Mouse (Mus musculus) cerebellum, adult 9-10 months (tissue): ENCODE measurements around the gene Ier5.

ENCODE experiments used
- DNase-seq: peaks from one replicate; pipeline ENCODE4 v3.0.0; 2022

Gene Ier5

DNA sequence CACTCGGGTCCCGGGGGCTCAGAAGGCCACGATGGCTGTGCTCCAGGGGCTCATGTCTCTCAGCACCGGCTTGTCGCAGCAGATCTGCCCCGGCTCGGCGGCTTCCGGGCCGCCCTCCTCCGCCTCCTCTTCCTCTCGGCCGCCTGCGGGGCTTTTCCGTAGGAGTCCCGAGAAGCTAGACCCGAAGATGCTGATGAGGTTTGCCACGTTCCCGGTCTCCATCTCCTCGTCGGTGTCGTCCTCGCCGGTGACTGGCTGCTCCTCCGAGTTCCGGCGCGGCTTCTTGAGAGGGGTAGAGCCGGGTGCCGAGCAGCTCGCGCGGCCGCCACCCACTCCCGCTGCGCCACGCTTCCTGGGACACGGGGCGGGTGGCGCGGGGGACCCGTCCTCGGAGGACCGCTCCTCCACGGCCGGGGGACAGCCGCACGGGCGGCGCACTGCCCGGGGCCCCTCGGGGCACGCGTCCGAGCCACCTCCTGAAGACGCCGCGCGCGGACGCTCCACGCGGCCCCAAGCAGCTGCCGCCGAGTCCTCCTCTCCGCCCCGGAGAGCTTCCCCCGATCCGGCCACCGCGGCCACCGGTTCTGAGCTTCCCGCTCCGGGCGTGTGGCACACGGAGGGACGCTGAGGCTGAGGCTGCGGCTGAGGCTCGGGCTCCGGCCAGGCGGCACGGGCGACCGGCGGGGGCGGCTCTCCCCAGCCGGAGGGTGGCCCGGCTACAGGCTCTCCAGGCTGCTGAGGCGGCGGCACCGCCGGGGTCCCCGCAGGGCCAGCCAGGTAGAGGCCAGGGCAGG lies 753 bp downstream of the Ier5 start:
- DNase-seq: no peak

DNA sequence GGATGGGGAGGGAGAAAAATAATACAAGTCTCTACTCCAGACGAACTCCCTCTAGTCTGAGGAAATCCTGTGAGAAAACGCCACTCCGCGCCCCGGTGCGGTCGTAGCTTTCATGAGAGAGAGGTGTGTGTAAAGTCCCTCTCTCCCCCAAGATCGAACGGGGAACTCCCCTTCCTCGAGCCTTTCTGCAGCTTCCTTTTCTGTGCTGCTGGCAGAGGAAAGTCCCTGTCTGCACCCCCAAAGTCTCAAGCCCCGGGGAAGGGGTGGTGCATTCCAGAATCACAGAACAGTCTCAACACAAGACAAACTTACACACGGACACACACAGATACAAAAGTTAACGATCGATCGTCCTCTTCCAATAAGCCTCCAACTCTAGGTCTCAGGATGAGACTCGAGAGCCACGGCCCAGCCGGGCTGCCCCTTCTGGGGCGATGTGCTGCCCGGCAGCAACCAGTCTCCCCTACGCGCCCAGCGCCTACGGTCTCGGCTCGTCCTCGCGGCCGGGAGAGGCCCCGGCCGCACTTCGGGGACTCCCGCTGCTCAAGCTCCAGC lies 1.4 kb downstream of the Ier5 start:
- no peak for DNase-seq

- no peak for DNase-seq
These were observed 2.1 kb downstream of the Ier5 start for GRCm38 (mm10) chr1:155097354-155097753.

DNA sequence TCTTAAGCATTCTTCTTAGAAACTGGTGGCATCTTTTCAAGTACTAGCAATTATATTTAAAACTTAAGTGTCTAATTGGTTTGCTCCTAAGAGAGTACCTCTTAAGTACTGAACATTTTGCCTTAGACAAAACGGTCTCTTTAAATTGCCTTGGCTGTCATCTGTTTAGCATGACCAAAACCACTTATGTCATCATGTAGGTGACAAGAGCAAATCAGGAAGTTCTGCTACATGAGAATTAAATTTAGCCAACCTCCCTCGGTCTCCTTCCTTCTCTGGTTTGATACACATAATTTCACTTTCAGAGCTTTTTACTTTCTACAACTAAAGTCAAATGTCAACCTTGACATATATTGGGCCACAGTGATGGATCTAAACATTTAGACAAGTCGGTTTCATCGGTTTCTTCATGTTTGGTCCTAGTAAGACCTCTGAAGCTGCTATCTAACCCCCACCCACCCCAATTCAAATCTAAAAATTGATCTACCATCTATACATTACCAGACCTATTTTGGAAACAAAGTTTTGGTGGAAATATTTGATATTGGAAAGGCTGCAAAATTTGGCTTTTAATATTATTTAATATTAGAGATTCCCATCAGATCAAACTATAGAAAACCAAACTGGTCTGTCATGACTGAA lies 2.7 kb downstream of the Ier5 start:
- DNase-seq: no peak

DNA sequence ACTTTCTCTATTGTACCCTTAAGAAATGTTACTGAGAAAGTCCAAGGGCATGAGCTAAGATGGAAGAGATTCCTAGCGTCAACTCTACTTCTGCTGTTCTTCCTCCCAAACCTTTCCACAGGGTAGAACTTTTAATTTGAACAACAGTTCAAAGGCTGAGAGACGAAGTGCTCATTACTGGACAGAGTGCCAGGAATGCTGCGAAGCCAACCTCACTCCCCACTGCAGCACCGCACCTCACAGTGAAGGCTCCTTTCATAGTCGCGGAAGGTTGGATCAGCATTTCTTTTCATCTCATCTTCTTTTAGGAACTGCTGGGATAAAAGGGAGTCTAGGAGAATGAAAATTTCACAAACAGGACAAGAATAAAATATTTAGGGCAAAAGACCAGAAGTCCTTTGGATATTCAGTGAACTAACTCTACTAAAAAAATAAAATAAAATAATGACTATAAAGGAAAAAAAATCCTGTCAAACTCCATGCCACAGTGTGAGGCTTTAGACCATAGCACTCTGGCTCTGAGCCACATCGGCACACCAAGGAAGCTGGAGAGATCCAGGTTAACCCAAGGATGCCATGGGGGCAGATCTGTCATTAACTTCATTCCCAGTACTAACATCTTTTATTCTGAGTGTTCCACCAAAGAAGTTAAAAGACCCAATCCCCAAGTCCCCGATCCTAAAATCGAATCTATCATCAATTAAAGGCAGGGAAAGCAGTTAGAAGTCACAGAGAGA lies 5.3 kb downstream of the Ier5 start:
- DNase-seq: no peak

- DNase-seq: no peak
These were observed 6.2 kb downstream of the Ier5 start for GRCm38 (mm10) chr1:155093145-155093791.

DNA sequence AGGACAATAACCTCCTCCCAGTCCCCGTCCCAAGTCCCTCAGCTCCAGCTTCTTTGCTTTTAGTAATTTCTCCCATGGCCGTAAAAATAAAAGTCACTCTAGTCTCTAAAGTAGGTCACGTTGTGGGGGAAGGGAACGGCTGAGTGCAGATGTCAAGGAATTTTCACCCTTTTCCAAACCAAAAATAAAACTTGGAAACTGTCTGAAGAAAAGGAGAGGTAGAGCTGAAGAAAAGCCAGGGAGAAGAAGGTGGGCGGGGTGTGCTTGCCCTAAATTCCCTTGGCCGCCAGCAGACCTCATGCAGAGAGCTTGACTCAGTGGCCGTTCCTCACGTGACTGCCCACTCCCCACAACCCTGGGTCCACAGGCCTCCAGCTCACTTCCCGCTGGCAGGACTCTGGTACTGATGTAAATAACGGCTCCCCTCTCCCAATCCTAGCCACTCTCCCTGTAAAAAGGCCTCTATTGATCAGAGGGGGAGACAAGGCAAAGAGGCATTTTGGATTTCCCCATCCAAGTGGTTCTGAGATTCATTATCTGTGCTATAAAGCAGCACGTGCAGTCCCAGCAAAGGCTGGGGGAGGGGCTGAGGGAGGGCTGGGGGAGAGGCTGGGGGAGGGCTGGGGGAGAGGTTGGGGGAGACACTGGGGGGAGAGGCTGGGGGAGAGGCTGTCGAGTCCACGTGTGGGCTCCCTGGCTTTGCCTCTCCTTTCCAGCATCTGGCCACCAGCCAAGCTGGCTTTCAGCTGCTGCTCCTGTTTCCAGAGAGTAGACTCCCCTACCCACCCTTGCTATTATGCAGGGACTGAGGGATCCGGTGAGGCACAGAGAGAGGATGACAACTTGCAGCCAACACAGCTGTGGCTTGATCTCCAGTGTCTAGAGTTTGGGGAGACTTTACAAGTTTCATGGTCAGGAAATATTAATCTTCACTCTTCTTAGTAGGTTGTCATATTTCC lies 7.3 kb downstream of the Ier5 start:
- no peak for DNase-seq

DNA sequence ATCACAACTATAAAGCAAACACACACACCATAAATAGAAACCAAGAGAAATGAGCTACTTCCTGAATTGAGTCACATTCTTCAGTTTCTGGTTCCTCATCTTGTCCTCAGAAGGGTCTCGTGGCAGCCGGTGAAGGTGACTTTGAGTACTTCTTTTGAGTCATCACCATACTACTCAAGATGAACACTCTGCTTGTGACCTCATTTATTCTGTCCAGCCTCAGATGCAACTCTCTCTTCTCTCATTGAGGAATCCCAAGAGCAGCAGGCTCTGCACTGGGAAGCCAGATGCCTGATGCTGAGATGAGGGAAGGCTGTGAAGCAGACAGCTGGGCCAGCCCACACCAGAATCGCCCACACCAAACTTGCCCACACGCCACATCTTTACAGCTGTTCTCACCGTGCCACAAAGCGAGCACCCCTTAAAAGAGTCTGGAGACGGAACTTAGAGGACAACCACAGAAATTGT lies 8.0 kb downstream of the Ier5 start:
- no peak for DNase-seq

- no peak for DNase-seq
These were observed 8.7 kb downstream of the Ier5 start for GRCm38 (mm10) chr1:155090736-155091135.

DNA sequence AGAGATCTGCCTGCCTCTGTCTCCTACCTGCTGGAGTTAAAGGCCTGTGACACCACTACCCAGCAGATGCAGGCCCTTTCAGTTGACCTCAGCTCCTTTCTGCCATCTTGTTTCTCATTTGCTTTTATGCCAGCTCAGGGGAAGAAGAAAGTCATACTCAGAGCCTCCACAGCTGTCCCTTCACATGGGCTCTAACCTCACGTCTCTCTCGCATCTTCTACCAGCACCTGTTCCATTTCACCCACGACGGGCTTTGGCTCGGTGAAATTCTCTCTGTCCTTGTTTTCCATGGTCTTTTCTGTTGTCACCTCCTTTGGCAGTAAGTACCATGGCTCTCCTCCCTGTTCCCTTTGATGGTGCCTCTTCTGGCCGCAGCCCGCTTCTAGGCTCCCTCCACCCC lies 9.1 kb downstream of the Ier5 start:
- DNase-seq: no peak

DNA sequence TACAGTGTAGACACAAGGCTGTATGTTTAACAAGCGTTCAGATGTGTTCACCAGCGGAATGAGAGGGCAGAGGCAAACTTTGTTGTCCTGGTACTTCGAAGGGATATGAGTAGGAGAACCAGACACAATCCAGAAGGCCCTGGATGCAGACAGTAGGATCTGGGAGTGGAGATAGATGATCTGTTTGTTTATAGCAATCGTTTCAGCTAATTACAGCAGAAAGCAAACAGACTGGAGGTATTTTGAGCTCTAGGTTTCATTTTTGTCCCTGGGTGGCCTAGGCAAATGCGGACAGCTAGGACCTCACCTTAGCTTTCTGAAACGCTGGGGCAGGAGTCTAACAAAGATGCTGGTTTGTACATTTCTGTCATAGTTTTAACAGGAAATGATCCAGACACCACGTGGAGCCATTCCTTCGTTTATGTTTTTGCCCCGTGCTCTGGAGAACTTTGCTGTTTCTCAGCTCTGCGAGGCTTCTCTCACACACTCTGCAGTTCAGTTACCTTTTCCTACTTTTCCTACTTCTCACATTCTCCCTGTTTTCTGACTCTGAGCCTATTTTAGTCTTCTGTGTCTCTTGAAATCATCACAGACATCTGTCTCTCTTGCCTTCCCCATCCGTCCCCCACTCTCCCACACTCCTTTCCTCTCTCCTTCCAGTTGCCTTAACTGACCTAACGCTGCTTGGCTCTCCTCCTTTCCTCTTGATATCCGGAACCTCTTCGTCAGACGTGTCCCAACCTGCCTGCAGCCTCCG lies 10.4 kb downstream of the Ier5 start:
- DNase-seq: no peak

- no peak for DNase-seq
These were observed 11.4 kb downstream of the Ier5 start for GRCm38 (mm10) chr1:155088046-155088445.

GRCm38 (mm10) chr1:155086893-155087292 lies 12.5 kb downstream of the Ier5 start:
- no peak for DNase-seq

DNA sequence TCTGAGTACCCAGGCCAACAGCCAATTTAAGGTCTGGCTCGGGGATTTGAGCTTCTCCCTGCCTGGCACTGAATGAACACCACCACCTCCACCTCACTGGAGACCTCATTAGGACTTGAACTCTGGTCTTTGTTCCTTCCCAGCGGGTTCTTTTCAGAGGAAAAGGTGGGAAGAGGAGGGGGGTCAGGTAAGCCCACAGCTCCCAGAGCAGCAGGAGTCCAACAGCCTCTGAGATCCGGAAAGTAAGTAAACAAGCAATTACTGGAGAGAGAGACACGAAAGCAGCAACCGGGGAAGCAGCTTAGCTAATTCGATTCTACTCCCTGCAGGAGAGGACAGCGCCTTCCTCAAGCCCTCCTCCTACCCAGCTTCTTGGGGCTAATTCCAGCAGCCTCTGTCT lies 13.0 kb downstream of the Ier5 start:
- no peak for DNase-seq

- no peak for DNase-seq
These were observed 14.6 kb downstream of the Ier5 start for GRCm38 (mm10) chr1:155084839-155085238.

GRCm38 (mm10) chr1:155083271-155084265 lies 15.9 kb downstream of the Ier5 start:
- DNase-seq: peak; percentile 84

- DNase-seq: peak; percentile 69
These were observed 16.5 kb downstream of the Ier5 start for GRCm38 (mm10) chr1:155082965-155083268.

DNA sequence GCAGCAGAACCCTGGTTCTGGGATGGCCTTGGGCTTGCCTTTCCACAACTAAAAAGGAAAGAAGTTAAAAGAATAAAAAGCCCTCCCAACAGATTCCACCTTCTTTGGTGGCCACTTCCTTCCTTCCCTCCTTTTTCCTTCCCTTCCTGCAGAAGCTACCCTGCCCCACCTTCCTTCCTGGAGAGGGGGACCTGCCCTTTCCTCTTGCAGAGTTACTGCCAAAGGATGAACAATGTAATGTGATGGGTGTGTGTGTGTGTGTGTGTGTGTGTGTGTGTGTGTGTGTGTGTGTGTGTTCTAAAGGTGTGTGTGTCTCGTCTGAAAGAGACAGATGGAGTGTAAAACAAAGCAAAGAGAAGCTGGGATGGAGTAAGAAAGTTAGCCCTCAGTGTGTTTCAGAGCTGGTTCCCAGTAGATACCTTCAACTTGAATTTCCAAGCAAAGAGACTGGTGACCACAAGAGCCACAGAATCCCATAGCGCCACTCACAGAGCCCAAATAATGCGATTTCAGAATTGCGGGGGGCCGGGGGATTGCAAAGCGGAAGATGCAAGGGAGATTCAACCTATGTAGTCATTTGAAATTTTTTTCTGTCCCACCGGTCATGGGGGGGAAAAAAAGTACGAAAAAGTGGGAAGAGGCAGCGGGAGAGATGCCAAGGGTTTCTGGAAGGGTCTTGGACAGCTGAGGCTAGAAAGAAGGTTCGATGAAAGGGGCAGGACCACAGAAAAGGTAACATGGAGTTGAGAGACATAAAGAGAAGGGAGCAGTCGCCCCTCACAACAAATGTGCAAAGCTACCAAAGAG lies 17.1 kb downstream of the Ier5 start:
- no peak for DNase-seq

DNA sequence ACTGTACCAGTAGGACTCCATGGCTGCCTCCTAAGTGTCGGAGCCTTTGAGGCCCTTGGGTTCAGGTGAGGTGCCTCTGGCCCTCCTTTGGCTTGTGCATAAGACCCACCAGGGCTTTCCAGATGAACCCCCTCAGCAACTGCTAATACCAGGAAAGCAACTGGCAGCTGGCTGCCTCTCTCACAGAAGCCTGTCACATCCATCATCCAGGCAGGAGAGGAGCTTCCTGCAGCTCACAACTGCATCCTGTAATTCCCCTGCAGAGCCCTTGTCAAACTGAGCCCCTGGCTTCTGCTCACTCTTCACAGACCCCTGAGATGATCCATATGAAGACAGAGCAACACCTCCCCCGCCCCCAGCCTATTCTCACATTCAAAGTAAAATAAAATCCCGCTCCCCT lies 21.8 kb downstream of the Ier5 start:
- DNase-seq: no peak
